Mouse (Mus musculus) brain, embryonic 14.5 days (tissue): ENCODE results near the gene Arhgef11. TPM values are rescaled to one million over a fixed set of nuclear protein-coding genes. Genes with fewer than 3 reads are reported as not detected.

Experiments
- DNase-seq: peaks from one replicate; pipeline ENCODE4 v3.0.0-alpha.2; 2011; ENCODE audit warnings: low read depth
- CTCF ChIP-seq: fragments of 200-500 bp; IDR thresholded peaks from 2 replicates; pipeline ENCODE4 v1.5.1; 2012; ENCODE audit warnings: inconsistent platforms, mild to moderate bottlenecking, moderate library complexity, borderline replicate concordance; ENCODE audit not compliant: insufficient read depth, insufficient read length; ENCODE audit errors: extremely low read depth
- POLR2A ChIP-seq: fragments of 200-500 bp; IDR thresholded peaks from 2 replicates; pipeline ENCODE4 v1.6.1; 2012; ENCODE audit warnings: mild to moderate bottlenecking, inconsistent platforms, borderline replicate concordance; ENCODE audit not compliant: poor library complexity, insufficient read depth, insufficient read length, severe bottlenecking; ENCODE audit errors: extremely low read depth
- polyA plus RNA-seq: library from polyadenylated mRNA; depleted of rRNA; stranded (reverse); fragments of >200 nt; gene quantifications from 2 replicates; pipeline ENCODE4 v1.2.3, GENCODE M21; 2012

The Arhgef11 gene
- polyA plus RNA-seq, 1 experiment = 44.5 TPM

DNA sequence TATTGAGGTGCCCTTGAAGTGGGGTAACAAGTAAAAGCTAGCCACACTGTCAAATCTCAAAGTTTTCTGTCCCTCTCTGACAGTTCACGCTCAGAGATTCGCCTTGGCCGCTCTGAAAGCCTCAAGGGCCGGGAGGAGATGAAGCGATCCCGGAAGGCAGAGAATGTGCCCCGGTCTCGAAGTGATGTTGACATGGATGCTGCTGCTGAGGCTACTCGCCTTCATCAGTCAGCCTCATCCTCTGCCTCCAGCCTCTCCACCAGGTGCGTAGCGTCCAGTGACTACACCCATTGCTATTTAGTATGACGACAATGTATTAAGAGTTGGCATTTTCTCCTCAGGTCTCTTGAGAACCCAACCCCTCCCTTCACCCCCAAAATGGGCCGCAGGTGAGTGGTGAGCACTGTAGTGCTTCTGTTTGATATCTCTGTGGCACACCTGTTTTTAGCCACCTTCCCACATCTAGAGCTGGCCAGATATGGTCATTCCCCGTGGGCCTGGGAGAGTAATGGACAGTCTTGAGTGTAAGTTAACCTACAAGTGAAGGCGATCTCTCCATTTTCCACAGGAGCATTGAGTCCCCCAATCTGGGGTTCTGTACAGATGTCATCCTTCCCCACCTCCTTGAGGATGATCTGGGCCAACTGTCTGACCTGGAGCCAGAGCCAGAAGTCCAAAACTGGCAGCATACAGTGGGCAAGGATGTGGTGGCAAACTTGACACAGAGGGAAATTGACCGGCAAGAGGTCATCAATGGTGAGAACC lies 108.2 kb downstream of the Arhgef11 start:
- TF ChIP-seq CTCF (no peak), POLR2A (no peak)
- DNase-seq = no peak

DNA sequence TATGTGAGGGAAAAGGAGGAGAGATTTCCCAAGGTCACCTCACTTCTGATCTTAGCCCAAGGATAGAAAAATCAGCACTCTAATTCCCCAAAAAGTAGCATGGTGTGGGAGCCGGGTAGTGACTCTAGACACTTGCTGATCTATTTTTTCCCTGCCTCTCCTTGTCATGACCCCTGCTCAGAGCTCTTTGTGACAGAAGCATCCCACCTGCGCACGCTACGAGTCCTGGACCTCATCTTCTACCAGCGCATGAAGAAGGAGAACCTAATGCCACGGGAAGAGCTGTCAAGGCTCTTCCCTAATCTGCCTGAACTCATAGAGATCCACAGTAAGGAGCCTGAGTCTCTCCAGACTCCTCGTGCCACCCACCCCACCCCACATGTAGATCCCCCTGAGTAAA lies 108.8 kb downstream of the Arhgef11 start:
- DNase-seq = no peak
- TF ChIP-seq POLR2A (no peak), CTCF (no peak)

DNA sequence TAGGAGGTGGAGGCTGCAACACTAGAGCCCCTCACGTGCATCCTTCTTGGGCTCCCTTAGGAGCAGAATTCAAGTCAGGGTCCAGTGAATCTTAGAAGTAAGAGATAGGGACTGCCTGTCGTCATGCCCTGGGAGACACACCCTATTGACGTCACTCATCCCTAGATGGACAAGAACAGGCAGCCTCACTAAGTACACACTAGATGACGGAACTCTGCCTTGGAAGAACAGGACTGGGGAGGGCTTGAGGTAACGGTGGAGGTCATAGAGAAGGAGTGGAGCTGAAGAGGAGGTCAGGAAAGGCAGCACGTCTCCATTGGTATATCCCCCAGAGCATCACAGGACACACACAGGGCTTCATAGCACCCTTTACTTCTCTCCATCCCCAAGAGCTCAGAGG lies 111.3 kb downstream of the Arhgef11 start:
- no peak for TF ChIP-seq POLR2A
- TF ChIP-seq CTCF = no peak
- DNase-seq = no peak

DNA sequence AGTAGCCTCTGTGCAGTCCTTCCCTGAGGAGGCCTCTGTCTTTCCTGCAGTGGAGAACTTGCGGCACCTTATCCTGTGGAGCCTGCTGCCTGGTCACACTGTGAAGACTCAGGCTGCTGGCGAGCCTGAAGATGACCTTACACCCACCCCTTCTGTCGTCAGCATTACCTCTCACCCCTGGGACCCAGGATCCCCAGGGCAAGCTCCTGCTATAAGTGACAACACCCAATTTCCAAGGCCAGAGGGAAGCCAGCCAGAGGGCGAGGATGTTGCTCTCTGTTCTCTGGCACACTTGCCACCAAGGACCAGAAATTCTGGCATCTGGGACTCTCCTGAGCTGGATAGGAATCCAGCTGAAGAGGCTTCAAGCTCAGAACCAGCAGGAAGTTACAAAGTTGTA lies 115.7 kb downstream of the Arhgef11 start:
- no peak for TF ChIP-seq CTCF
- TF ChIP-seq POLR2A = no peak
- DNase-seq = no peak

DNA sequence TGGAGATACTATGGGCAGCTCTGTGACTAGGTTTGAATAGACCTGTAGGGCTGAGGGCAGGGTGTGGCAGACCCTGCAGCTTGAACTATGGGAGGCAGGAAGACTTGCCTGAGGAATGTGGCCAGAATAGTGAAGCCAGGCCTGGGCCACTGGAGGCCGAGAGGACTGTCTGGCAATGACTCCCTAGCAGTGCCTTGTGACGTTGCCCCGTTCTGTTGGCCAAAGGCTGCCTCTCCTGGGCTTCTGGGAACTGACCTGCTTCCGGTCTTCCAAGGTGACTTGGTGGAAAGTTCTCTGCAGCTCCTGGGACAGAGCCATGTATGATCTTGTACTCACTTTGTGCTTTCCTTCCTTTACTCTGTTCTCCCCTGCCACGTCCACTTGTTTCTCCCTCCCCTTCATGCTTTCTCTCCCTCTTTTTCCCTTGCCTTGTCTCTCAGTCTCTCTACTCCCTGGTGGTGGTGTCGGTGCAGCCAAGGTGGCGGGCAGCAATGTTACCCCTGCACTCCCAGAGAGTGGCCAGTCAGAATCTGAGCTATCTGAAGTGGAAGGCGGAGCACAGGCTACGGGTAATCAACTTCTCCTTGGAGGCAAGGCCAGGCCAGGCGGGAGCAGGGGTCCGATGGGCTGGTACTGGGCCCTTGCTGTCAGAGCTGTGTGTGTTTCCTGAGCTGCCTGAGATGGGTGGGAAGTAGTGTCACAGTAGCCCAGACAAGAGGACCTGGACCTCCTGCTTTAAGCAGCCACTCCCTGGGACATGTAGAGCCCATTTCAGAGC lies 116.8 kb downstream of the Arhgef11 start:
- no peak for TF ChIP-seq CTCF
- TF ChIP-seq POLR2A = no peak
- no peak for DNase-seq

DNA sequence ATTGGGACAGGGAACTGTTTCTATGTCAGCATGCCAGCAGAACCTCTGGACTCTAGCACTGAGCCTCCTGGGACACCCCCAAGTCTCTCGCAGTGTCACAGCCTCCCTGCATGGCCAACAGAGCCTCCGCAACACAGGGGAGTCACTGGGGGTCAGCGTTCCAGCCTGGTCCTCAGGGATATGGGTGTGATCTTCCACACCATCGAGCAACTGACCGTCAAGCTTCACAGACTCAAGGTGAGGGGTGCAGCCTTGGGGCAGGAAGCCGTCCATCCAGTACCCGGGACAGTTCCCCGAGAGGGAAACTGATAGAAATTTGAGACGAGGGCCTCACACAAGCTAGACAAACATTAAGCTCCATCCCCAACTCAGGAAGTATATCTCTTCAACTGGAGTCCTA lies 118.0 kb downstream of the Arhgef11 start:
- TF ChIP-seq CTCF = no peak
- no peak for TF ChIP-seq POLR2A
- DNase-seq = no peak

DNA sequence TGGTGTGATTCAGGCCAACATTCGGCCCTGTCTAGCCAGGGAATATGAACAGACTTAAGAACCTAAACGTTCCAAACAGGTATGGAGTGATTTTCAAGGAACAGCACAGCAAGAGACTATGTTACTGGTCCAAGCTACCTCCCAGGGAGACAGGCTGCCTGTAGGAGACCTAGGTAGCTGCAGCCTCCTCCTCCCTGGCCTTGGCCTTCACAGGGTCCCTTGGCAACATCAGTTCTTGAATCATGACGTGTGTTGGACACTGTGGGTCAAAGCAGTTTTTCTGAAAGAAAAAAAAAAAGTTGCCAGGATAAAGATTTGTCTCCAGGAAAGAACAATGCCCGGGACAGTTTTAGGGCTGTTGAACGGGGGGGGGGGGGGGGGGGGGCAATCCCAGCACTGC lies 121.5 kb downstream of the Arhgef11 start:
- no peak for DNase-seq

DNA sequence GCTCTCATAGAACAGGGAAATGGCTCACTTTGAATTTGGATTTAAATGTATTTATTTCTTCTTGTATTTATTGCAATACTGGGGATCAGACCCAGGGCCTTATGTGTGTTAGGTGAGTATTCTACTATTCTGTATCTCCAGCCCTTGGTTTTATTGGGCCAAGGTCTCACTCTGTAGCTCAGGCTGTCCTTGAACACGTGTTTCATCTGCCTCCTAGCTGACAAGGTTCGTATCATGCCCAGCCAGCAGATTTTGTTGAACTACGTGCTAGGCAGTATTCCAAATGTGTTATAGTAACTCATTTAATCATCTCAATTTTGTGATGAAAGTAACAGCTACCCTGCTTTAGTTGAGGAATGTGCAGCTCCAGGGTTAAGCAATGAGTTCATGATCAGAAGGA lies 124.7 kb downstream of the Arhgef11 start:
- no peak for DNase-seq
- no peak for TF ChIP-seq CTCF
- TF ChIP-seq POLR2A = no peak

More for the DNA sequence above, 121.5 kb downstream of the Arhgef11 start:
- no peak for TF ChIP-seq POLR2A
- no peak for TF ChIP-seq CTCF

DNA sequence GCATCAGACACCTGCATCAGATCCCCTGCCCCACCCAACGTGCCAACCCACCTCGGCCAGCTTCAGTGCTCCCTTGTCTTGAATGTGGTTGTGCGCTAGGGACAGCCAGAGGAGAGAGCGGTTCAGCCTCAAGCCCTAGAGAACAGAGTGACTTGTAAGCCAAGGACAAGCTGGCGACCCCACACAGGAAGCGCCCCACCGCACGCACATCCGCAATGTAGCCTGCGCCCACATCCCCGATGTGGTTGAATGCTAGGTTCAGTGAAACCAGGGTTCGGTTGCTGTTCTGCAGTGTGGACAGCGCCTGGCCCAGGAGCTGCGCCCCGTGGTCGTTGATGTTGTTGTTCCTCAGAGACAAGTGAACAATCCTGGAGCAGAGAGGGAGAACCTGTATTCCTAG lies 125.4 kb downstream of the Arhgef11 start:
- DNase-seq = no peak
- TF ChIP-seq CTCF (no peak), POLR2A (no peak)

DNA sequence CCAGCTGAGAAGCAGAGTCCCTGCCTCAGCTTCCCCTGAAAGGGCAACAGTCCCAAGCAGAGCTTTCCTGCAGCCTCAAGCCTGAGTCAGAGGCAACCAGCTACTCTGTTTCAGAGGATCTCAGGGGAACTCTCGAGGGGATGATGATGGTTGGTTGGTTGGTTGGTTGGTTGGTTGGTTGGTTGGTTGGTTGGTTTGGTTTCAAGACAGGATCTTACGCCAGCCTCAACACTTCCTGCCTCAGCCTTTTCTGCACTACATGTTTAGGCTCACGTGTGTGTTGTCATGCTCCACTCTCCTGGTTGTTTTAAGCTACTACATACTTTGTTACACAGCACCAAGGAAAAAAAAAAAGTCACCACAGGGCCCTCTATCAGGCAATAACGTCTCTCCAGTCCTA lies 126.6 kb downstream of the Arhgef11 start:
- TF ChIP-seq POLR2A (no peak), CTCF (no peak)
- no peak for DNase-seq

DNA sequence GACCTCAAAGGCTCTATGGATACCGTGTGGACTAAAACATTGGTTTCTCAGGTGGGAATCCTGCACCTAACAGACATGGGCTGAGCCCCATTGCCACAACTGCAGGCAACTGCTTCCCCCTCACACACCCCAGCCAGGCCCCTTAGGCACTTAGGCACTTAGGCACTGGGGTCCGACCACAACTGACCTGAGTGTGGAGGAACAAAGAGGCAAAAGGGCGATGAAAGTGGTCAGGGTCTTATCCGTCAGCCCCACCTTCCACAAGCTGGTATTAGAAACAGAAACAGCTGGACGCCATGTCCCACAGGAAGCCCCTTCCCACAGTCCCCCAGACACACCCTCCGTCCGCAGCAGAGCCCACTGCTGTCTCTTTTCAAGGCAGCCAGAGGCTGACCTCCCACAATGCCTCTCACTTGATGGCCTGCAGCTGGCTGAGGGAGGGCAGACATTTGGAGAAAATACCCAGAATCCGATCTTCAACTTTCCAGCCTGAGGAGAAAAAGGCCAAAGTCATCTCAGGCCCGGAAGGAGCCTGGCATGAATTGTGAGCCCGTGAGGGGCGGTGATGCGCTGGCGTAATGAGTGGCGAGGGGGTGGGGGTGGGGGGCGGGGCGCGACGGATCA lies 127.8 kb downstream of the Arhgef11 start:
- no peak for TF ChIP-seq CTCF
- no peak for TF ChIP-seq POLR2A
- DNase-seq = no peak

DNA sequence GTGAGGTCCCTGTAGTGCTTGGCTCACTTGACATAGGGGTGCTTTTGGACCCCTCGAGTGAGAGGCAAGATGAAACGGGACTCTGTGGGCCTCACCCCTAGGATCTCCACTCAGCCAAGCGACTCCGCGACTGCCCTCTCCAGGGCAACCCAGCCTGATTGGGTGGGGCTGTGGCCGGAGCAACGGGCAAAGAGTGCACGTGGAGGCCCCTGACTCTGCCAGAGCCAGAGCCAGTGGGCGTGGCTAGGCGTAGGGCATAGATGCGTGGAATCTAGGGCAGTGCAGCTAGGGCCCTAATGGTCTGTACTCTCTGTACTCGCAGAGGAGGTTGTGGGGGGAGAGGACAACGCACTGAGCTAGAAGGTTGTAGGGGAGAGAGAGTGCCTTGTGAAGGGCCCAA lies 131.1 kb downstream of the Arhgef11 start, which contains the start of gene Lrrc71:
Lrrc71 (minus strand) TSS at position 195 of the 400 bp plus-strand sequence.
- DNase-seq = no peak

More for the DNA sequence above, 131.1 kb downstream of the Arhgef11 start, which contains the start of gene Lrrc71:
- TF ChIP-seq CTCF (no peak), POLR2A (no peak)
